Mouse (Mus musculus) embryonic facial prominence, embryonic 15.5 days (tissue): ENCODE measurements at regions not wholly inside any gene's neighbourhood (a gene's known extent, or its start where the extent isn't known, plus 50 kb on each side); places are given as distances from the start of the nearest gene placed in this dataset.

Experiments
- ATAC-seq: fragments of 200-750 bp; cut with Nextera tagmentation; 2 replicates; pipeline ENCODE4 v1.8.0; 2017; ENCODE audit warnings: low read depth, moderate TSS enrichment; ENCODE audit not compliant: insufficient number of reproducible peaks, low FRiP score, low TSS enrichment
- H3K27ac ChIP-seq: fragments of 300-500 bp; sonication (generic); replicated peaks from 2 replicates; pipeline ENCODE4 v1.5.1; 2015; ENCODE audit warnings: mild to moderate bottlenecking, inconsistent platforms
- H3K27me3 ChIP-seq: fragments of 300-500 bp; sonication (generic); 2 replicates; pipeline ENCODE4 v1.6.1; 2015; ENCODE audit warnings: inconsistent platforms
- H3K36me3 ChIP-seq: fragments of 300-500 bp; sonication (generic); 2 replicates; pipeline ENCODE4 v1.6.1; 2015; ENCODE audit warnings: mild to moderate bottlenecking, inconsistent platforms
- H3K4me1 ChIP-seq: fragments of 300-500 bp; sonication (generic); 2 replicates; pipeline ENCODE4 v1.6.1; 2015; ENCODE audit warnings: inconsistent platforms
- H3K4me2 ChIP-seq: fragments of 300-500 bp; sonication (generic); replicated peaks from 2 replicates; pipeline ENCODE4 v1.6.1; 2015; ENCODE audit warnings: mild to moderate bottlenecking, inconsistent platforms
- H3K4me3 ChIP-seq: fragments of 300-500 bp; sonication (generic); replicated peaks from 2 replicates; pipeline ENCODE4 v1.5.1; 2015; ENCODE audit warnings: mild to moderate bottlenecking, inconsistent platforms
- H3K9ac ChIP-seq: fragments of 300-500 bp; sonication (generic); 2 replicates; pipeline ENCODE4 v1.6.1; 2015; ENCODE audit warnings: inconsistent platforms
- H3K9me3 ChIP-seq: fragments of 300-500 bp; sonication (generic); replicated peaks from 2 replicates; pipeline ENCODE4 v1.6.1; 2016; ENCODE audit warnings: inconsistent platforms
- WGBS: fragments of 180-500 bp; shearing (Covaris S2); methylation state at CpG from one replicate; pipeline ENCODE4 v1.1.7; 2015; 5-methylcytosine and 5-hydroxymethylcytosine counted together

GRCm38 (mm10) chr13:99039063-99039385 lies 54.7 kb upstream of the 1700024P04Rik start:
- Histone ChIP-seq H3K36me3 (no peaks in the 10 kb centered on the region), H3K27me3 (no peaks in the 10 kb centered on the region), H3K9ac (no peak overlapping the region), H3K4me3 (no peak overlapping the region), H3K9me3 (no peaks in the 10 kb centered on the region), H3K4me1 (peaks cover 17% of the 10 kb centered on the region; the same call in 1 of the 2 replicates), H3K27ac (no peak overlapping the region), H3K4me2 (no peak overlapping the region)
- WGBS, result 88% methylated on average over 7 of the region's 7 CpGs
- ATAC-seq, result no peak

GRCm38 (mm10) chr13:99038198-99039062 lies 54.1 kb upstream of the 1700024P04Rik start:
- WGBS, result 42% methylated on average over 15 of the region's 15 CpGs
- H3K27ac ChIP-seq, result no peak overlapping the region
- H3K27me3 ChIP-seq, result no peaks in the 10 kb centered on the region
- no peak overlapping the region for H3K9ac ChIP-seq
- no peak overlapping the region for H3K4me2 ChIP-seq
- peaks cover 21% of the 10 kb centered on the region for H3K4me1 ChIP-seq
- H3K4me3 ChIP-seq, result no peak overlapping the region
- ATAC-seq, result no peak
- no peaks in the 10 kb centered on the region for H3K36me3 ChIP-seq
- no peaks in the 10 kb centered on the region for H3K9me3 ChIP-seq

GRCm38 (mm10) chr13:99037131-99037530 lies 52.8 kb upstream of the 1700024P04Rik start:
- Histone ChIP-seq H3K27me3 (no peaks in the 10 kb centered on the region), H3K4me2 (no peak overlapping the region), H3K36me3 (no peaks in the 10 kb centered on the region), H3K4me3 (no peak overlapping the region), H3K9me3 (no peaks in the 10 kb centered on the region), H3K9ac (no peak overlapping the region), H3K27ac (no peak overlapping the region), H3K4me1 (peaks cover 32% of the 10 kb centered on the region)
- no peak for ATAC-seq
- 85% methylated on average over 4 of the region's 4 CpGs for WGBS
